Comparison of ENCODE assay signal across 20 mouse cellular contexts in genomic region chr3:28269716-28270115, GRCm38 (mm10). TPM values are rescaled to one million over a fixed set of nuclear protein-coding genes. Genes with fewer than 3 reads are reported as not detected.
DNase-seq lines count a peak whose midpoint lies in the region; ATAC-seq and TF ChIP-seq lines count a peak whose summit lies in the region.
"Had no signal": no experiment of that assay in that cellular context is flagged by ENCODE, and none has a peak within 500 bp of the region (broad histone marks: within the 10 kb centered on the region; RNA-seq: fewer than 3 reads in every experiment).

No protein-coding gene starts in this region.

- DNase-seq in embryonic facial prominence, embryonic 14.5 days (ENCODE audit: low spot score) = peak; percentile 24
- DNase-seq in embryonic facial prominence, embryonic 10.5 days (ENCODE audit: low spot score) = no peak
- DNase-seq in hindbrain, postnatal 0 days (ENCODE audit: low spot score) = peak; percentile 63
- peak; percentile 30 for DNase-seq in retina, embryonic 14.5 days (ENCODE audit: low spot score)
- DNase-seq in retina, postnatal 1 day = no peak
- DNase-seq in lung, postnatal 0 days (ENCODE audit: low spot score) = no peak
- DNase-seq: adrenal gland, adult 2 months; adrenal gland, postnatal 25 days; cerebellum, adult 2 months; cerebellum, postnatal 25 days; gastrocnemius, postnatal 10 days; heart, adult 2 months had no signal

- no peaks in the 10 kb centered on the region for H3K9me3 ChIP-seq in embryonic facial prominence, embryonic 14.5 days (ENCODE audit: control insufficient read depth, low read length)
- no peaks in the 10 kb centered on the region for H3K9me3 ChIP-seq in embryonic facial prominence, embryonic 10.5 days
- H3K9me3 ChIP-seq in hindbrain, postnatal 0 days (ENCODE audit: low read length) = no peaks in the 10 kb centered on the region
- H3K9me3 ChIP-seq in hindbrain, embryonic 12.5 days (replicated peaks) = no peaks in the 10 kb centered on the region
- H3K9me3 ChIP-seq in lung, postnatal 0 days (ENCODE audit: low read length) = no peaks in the 10 kb centered on the region
- H3K9me3 ChIP-seq: embryonic facial prominence, embryonic 13.5 days; forebrain, embryonic 13.5 days; heart, embryonic 15.5 days; hindbrain, embryonic 10.5 days; intestine, embryonic 15.5 days had no signal

- WGBS in embryonic facial prominence, embryonic 14.5 days = 64% methylated on average over 2 of the region's 2 CpGs
- 60% methylated on average over 2 of the region's 2 CpGs for WGBS in embryonic facial prominence, embryonic 10.5 days
- WGBS in hindbrain, postnatal 0 days = 45% methylated on average over 2 of the region's 2 CpGs
- WGBS in hindbrain, embryonic 12.5 days = 46% methylated on average over 2 of the region's 2 CpGs
- WGBS in lung, postnatal 0 days = 45% methylated on average over 2 of the region's 2 CpGs

- no peak overlapping the region for H3K9ac ChIP-seq in embryonic facial prominence, embryonic 14.5 days (ENCODE audit: low read depth, low read length)
- H3K9ac ChIP-seq in hindbrain, postnatal 0 days (replicated peaks; ENCODE audit: low read length) = no peak overlapping the region
- H3K9ac ChIP-seq in hindbrain, embryonic 12.5 days = no peak overlapping the region
- no peak overlapping the region for H3K9ac ChIP-seq in lung, postnatal 0 days (replicated peaks; ENCODE audit: low read depth)
- H3K9ac ChIP-seq: embryonic facial prominence, embryonic 13.5 days; forebrain, embryonic 13.5 days; heart, embryonic 15.5 days; intestine, embryonic 15.5 days had no signal

- TF ChIP-seq EP300 in lung, postnatal 0 days (IDR thresholded peaks at IDR 0.05) = no peak

- no peaks in the 10 kb centered on the region for H3K36me3 ChIP-seq in embryonic facial prominence, embryonic 14.5 days (ENCODE audit: control insufficient read depth, insufficient read depth, low read length)
- no peaks in the 10 kb centered on the region for H3K36me3 ChIP-seq in embryonic facial prominence, embryonic 10.5 days (replicated peaks)
- H3K36me3 ChIP-seq in hindbrain, postnatal 0 days (ENCODE audit: insufficient read depth, low read length) = no peaks in the 10 kb centered on the region
- no peaks in the 10 kb centered on the region for H3K36me3 ChIP-seq in hindbrain, embryonic 12.5 days
- no peaks in the 10 kb centered on the region for H3K36me3 ChIP-seq in lung, postnatal 0 days (ENCODE audit: insufficient read depth, low read length)
- H3K36me3 ChIP-seq: embryonic facial prominence, embryonic 13.5 days; heart, embryonic 15.5 days; hindbrain, embryonic 10.5 days; intestine, embryonic 15.5 days had no signal

- no peak overlapping the region for H3K4me2 ChIP-seq in embryonic facial prominence, embryonic 14.5 days (ENCODE audit: low read depth, low read length)
- no peak overlapping the region for H3K4me2 ChIP-seq in hindbrain, postnatal 0 days (ENCODE audit: low read depth, low read length)
- H3K4me2 ChIP-seq in hindbrain, embryonic 12.5 days (replicated peaks) = no peak overlapping the region
- no peak overlapping the region for H3K4me2 ChIP-seq in lung, postnatal 0 days (replicated peaks; ENCODE audit: low read depth, low read length)
- H3K4me2 ChIP-seq: embryonic facial prominence, embryonic 13.5 days; forebrain, embryonic 13.5 days; heart, embryonic 11.5 days; heart, embryonic 15.5 days; intestine, embryonic 15.5 days had no signal

- H3K27ac ChIP-seq in embryonic facial prominence, embryonic 14.5 days (replicated peaks; ENCODE audit: low read depth, low read length) = no peak overlapping the region
- H3K27ac ChIP-seq in embryonic facial prominence, embryonic 10.5 days (replicated peaks) = no peak overlapping the region
- H3K27ac ChIP-seq in hindbrain, postnatal 0 days = no peak overlapping the region
- no peak overlapping the region for H3K27ac ChIP-seq in hindbrain, embryonic 12.5 days
- no peak overlapping the region for H3K27ac ChIP-seq in lung, postnatal 0 days (ENCODE audit: low read length)
- H3K27ac ChIP-seq: embryonic facial prominence, embryonic 13.5 days; forebrain, embryonic 13.5 days; heart, adult 2 months; heart, embryonic 15.5 days; hindbrain, embryonic 10.5 days; intestine, embryonic 15.5 days had no signal

- no peaks in the 10 kb centered on the region for H3K27me3 ChIP-seq in embryonic facial prominence, embryonic 14.5 days (replicated peaks; ENCODE audit: control insufficient read depth, insufficient read depth, low read length)
- peaks cover 18% of the 10 kb centered on the region for H3K27me3 ChIP-seq in embryonic facial prominence, embryonic 10.5 days (replicated peaks; ENCODE audit: low read depth, poor library complexity, severe bottlenecking)
- H3K27me3 ChIP-seq in hindbrain, postnatal 0 days (ENCODE audit: insufficient read depth, low read length) = no peaks in the 10 kb centered on the region
- H3K27me3 ChIP-seq in hindbrain, embryonic 12.5 days = no peaks in the 10 kb centered on the region
- no peaks in the 10 kb centered on the region for H3K27me3 ChIP-seq in lung, postnatal 0 days (replicated peaks; ENCODE audit: insufficient read depth, low read length)
- H3K27me3 ChIP-seq: forebrain, embryonic 13.5 days; heart, embryonic 15.5 days; intestine, embryonic 15.5 days; Patski had no signal

- ATAC-seq in embryonic facial prominence, embryonic 14.5 days (ENCODE audit: low read depth) = no peak
- ATAC-seq in hindbrain, postnatal 0 days = no peak
- no peak for ATAC-seq in hindbrain, embryonic 12.5 days (ENCODE audit: low FRiP score)
- no peak for ATAC-seq in lung, postnatal 0 days
- ATAC-seq: forebrain, embryonic 13.5 days; intestine, embryonic 15.5 days; Patski had no signal

- H3K4me3 ChIP-seq in embryonic facial prominence, embryonic 14.5 days (ENCODE audit: low read depth, low read length) = no peak overlapping the region
- no peak overlapping the region for H3K4me3 ChIP-seq in embryonic facial prominence, embryonic 10.5 days
- no peak overlapping the region for H3K4me3 ChIP-seq in hindbrain, postnatal 0 days (ENCODE audit: low read length)
- H3K4me3 ChIP-seq in hindbrain, embryonic 12.5 days = no peak overlapping the region
- H3K4me3 ChIP-seq in lung, postnatal 0 days (ENCODE audit: low read depth, low read length) = no peak overlapping the region
- H3K4me3 ChIP-seq: embryonic facial prominence, embryonic 13.5 days; forebrain, embryonic 13.5 days; heart, adult 2 months; heart, embryonic 15.5 days; hindbrain, embryonic 10.5 days; intestine, embryonic 15.5 days had no signal

- TF ChIP-seq CTCF in hindbrain, postnatal 0 days (IDR thresholded peaks at IDR 0.05; ENCODE audit: low read depth) = no peak
- TF ChIP-seq CTCF in lung, postnatal 0 days (IDR thresholded peaks at IDR 0.05) = no peak

- H3K4me1 ChIP-seq in embryonic facial prominence, embryonic 14.5 days (ENCODE audit: control insufficient read depth, insufficient read depth, low read length) = peaks cover 6% of the 10 kb centered on the region; the same call in 1 of the 2 replicates
- H3K4me1 ChIP-seq in embryonic facial prominence, embryonic 10.5 days = peaks cover 36% of the 10 kb centered on the region
- peaks cover 21% of the 10 kb centered on the region for H3K4me1 ChIP-seq in hindbrain, postnatal 0 days (ENCODE audit: insufficient read depth, low read length)
- H3K4me1 ChIP-seq in hindbrain, embryonic 12.5 days = peaks cover 48% of the 10 kb centered on the region
- 0 out of 2 replicates have a peak, but pooled peaks cover 2% of the 10 kb centered on the region for H3K4me1 ChIP-seq in lung, postnatal 0 days (ENCODE audit: insufficient read depth, low read depth, low read length)

RNA-seq across cellular contexts. Expression of gene Tnik, which starts 6.7 kb away (rescaled TPM):
- polyA plus RNA-seq in embryonic facial prominence, embryonic 14.5 days (2014; fragmentation: Nextera tagmentation; extraction: Ambion mirVana) = 18.4 and 19.4 TPM in 2 replicates
- polyA plus RNA-seq in embryonic facial prominence, embryonic 10.5 days (2016; fragmentation: Nextera tagmentation; extraction: Ambion mirVana) = 12.8 and 13.0 TPM in 2 replicates
- 98.1 and 105 TPM in 2 replicates for total RNA-seq in hindbrain, postnatal 0 days (2014; rRNA removed)
- 61.7 and 63.2 TPM in 2 replicates for polyA plus RNA-seq in hindbrain, postnatal 0 days (2015; fragmentation: Nextera tagmentation; extraction: Ambion mirVana)
- polyA plus RNA-seq in hindbrain, embryonic 12.5 days (2016; fragmentation: Nextera tagmentation; extraction: Ambion mirVana) = 47.3 and 47.9 TPM in 2 replicates
- polyA plus RNA-seq in lung, postnatal 0 days (2015; fragmentation: Nextera tagmentation; extraction: Ambion mirVana) = 6.1 and 7.3 TPM in 2 replicates

Comparison
In these comparisons a context has a peak if more than half of its experiments do, and no peak if none do; other contexts are left out.
1. DNase-seq: peak in embryonic facial prominence, embryonic 14.5 days (single experiment), hindbrain, postnatal 0 days (single experiment) and retina, embryonic 14.5 days (single experiment); none in embryonic facial prominence, embryonic 10.5 days (single experiment), retina, postnatal 1 day (single experiment) and lung, postnatal 0 days (single experiment).